Mouse (Mus musculus): Measurements from ENCODE around the gene Leap2.

- no peak for TF ChIP-seq GATA1 (IDR thresholded peaks at IDR 0.05; ENCODE audit: borderline replicate concordance, low read length)
- no peak for TF ChIP-seq FLI1 (IDR thresholded peaks at IDR 0.05; ENCODE audit: low read length)
Observed at GRCm38 (mm10) chr11:53428716-53429057, 5.7 kb upstream of the Leap2 start.
